Mouse (Mus musculus): ENCODE results near the gene Bbs2. TPM values are rescaled to one million over a fixed set of nuclear protein-coding genes. Genes with fewer than 3 reads are reported as not detected.

The Bbs2 gene
- polyA plus RNA-seq, 1 experiment from 2014 or later, result 12.2 TPM

- Histone ChIP-seq H3K27ac (ENCODE audit: low read depth) (no peak overlapping the region), H3K4me1 (replicated peaks; ENCODE audit: control insufficient read depth, insufficient read depth, low read length) (no peaks in the 10 kb centered on the region), H3K9ac (ENCODE audit: low read length) (no peak overlapping the region), H3K36me3 (ENCODE audit: control insufficient read depth, insufficient read depth, low read length) (no peaks in the 10 kb centered on the region), H3K4me3 (ENCODE audit: low read depth, low read length) (no peak overlapping the region), H3K9me3 (ENCODE audit: control insufficient read depth, low read length) (no peaks in the 10 kb centered on the region), H3K27me3 (replicated peaks; ENCODE audit: control insufficient read depth, insufficient read depth, low read length) (no peaks in the 10 kb centered on the region), H3K4me2 (ENCODE audit: low read length) (no peak overlapping the region)
- no peak for DNase-seq (ENCODE audit: low spot score)
- ATAC-seq (replicated peaks; ENCODE audit: low FRiP score, low TSS enrichment, low read depth), result no peak
- WGBS, result 82% methylated on average over 9 of the region's 9 CpGs
These were observed 10.8 kb downstream of the Bbs2 start for GRCm38 (mm10) chr8:94087964-94088363.

GRCm38 (mm10) chr8:94076461-94077192 is 22.1 kb downstream of the Bbs2 start:
- Histone ChIP-seq H3K4me3 (ENCODE audit: low read depth, low read length) (no peak overlapping the region), H3K4me2 (ENCODE audit: low read length) (no peak overlapping the region), H3K27me3 (replicated peaks; ENCODE audit: control insufficient read depth, insufficient read depth, low read length) (no peaks in the 10 kb centered on the region), H3K4me1 (replicated peaks; ENCODE audit: control insufficient read depth, insufficient read depth, low read length) (no peaks in the 10 kb centered on the region), H3K36me3 (ENCODE audit: control insufficient read depth, insufficient read depth, low read length) (peaks cover 5% of the 10 kb centered on the region), H3K9ac (ENCODE audit: low read length) (no peak overlapping the region), H3K9me3 (ENCODE audit: control insufficient read depth, low read length) (no peaks in the 10 kb centered on the region), H3K27ac (ENCODE audit: low read depth) (no peak overlapping the region)
- 84% methylated on average over 12 of the region's 12 CpGs for WGBS
- ATAC-seq (replicated peaks; ENCODE audit: low FRiP score, low TSS enrichment, low read depth) (no peak), DNase-seq (ENCODE audit: low spot score) (no peak)

DNA sequence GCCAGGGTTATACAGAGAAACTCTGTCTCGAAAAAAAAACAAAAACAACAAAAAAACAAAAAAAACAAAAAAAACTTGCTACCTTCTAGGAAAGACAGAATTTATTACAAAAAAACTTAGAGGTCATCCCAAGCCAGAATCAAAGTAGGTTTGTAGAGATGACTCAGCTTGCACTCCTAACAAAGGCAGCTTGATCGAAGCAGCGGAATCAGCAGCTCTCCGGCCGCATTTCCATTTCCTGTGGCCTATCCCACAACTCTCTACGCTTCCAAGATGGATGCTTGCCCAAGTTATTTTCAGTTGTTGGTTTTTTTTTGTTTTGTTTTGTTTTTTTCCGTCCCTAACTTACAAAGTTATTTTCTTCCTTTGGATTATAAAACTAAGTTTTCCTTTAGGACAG is 29.9 kb downstream of the Bbs2 start:
- no peak for ATAC-seq (replicated peaks; ENCODE audit: low FRiP score, low TSS enrichment, low read depth)
- Histone ChIP-seq H3K9ac (ENCODE audit: low read length) (no peak overlapping the region), H3K36me3 (ENCODE audit: control insufficient read depth, insufficient read depth, low read length) (peaks cover 16% of the 10 kb centered on the region), H3K9me3 (ENCODE audit: control insufficient read depth, low read length) (no peaks in the 10 kb centered on the region), H3K27ac (ENCODE audit: low read depth) (no peak overlapping the region), H3K4me3 (ENCODE audit: low read depth, low read length) (no peak overlapping the region), H3K4me2 (ENCODE audit: low read length) (no peak overlapping the region), H3K27me3 (replicated peaks; ENCODE audit: control insufficient read depth, insufficient read depth, low read length) (no peaks in the 10 kb centered on the region), H3K4me1 (replicated peaks; ENCODE audit: control insufficient read depth, insufficient read depth, low read length) (no peaks in the 10 kb centered on the region)
- WGBS, result 94% methylated on average over 7 of the region's 7 CpGs
- DNase-seq (ENCODE audit: low spot score), result no peak

DNA sequence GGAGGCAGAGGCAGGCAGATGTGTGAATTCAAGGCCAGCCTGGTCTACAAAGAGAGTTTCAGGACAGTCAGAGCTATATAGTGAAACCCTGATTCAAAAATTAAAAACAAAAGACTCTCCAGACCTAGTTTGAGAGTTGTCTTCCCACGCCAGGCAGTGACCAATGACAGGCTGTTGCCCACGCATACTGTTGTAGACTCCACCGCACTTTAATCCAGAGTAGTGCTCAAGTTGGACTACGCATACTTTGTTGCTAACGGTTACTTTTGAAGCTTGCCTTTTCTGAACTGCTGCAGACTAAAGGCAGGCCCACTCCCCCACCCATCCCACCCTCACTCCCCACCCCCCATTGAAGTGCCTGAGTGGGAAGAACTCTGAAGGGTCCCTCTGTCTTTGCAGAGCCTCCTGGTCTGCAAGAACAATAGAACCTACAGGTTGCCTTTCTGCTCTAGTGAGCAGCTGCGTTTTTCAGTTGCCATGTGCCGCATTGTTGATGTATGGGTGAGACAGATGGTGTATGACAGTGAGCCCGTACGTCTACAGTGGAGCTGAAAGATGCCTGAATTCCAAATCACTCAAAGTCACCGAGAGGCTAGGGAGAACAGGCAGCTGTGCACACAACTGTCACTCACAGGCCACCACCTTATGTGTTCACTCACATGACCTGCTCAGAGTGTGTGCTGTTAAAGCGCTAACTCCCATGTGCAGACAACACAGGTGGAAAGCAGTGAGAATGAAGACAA is 32.4 kb downstream of the Bbs2 start:
- no peaks in the 10 kb centered on the region for H3K9me3 ChIP-seq (ENCODE audit: control insufficient read depth, low read length)
- no peak for DNase-seq (ENCODE audit: low spot score)
- H3K36me3 ChIP-seq (ENCODE audit: control insufficient read depth, insufficient read depth, low read length), result peaks cover 29% of the 10 kb centered on the region
- WGBS, result 82% methylated on average over 11 of the region's 11 CpGs
- no peak overlapping the region for H3K27ac ChIP-seq (ENCODE audit: low read depth)
- no peak overlapping the region for H3K4me2 ChIP-seq (ENCODE audit: low read length)
- no peak for ATAC-seq (replicated peaks; ENCODE audit: low FRiP score, low TSS enrichment, low read depth)
- no peak overlapping the region for H3K9ac ChIP-seq (ENCODE audit: low read length)
- H3K27me3 ChIP-seq (replicated peaks; ENCODE audit: control insufficient read depth, insufficient read depth, low read length), result no peaks in the 10 kb centered on the region
- no peaks in the 10 kb centered on the region for H3K4me1 ChIP-seq (replicated peaks; ENCODE audit: control insufficient read depth, insufficient read depth, low read length)
- no peak overlapping the region for H3K4me3 ChIP-seq (ENCODE audit: low read depth, low read length)

- no peak overlapping the region for H3K4me3 ChIP-seq (ENCODE audit: low read depth, low read length)
- no peaks in the 10 kb centered on the region for H3K9me3 ChIP-seq (ENCODE audit: control insufficient read depth, low read length)
- H3K27ac ChIP-seq (ENCODE audit: low read depth), result no peak overlapping the region
- peaks cover 49% of the 10 kb centered on the region for H3K36me3 ChIP-seq (ENCODE audit: control insufficient read depth, insufficient read depth, low read length)
- no peaks in the 10 kb centered on the region for H3K4me1 ChIP-seq (replicated peaks; ENCODE audit: control insufficient read depth, insufficient read depth, low read length)
- WGBS, result 57% methylated on average over 6 of the region's 6 CpGs
- no peak overlapping the region for H3K9ac ChIP-seq (ENCODE audit: low read length)
- no peaks in the 10 kb centered on the region for H3K27me3 ChIP-seq (replicated peaks; ENCODE audit: control insufficient read depth, insufficient read depth, low read length)
- H3K4me2 ChIP-seq (ENCODE audit: low read length), result no peak overlapping the region
- ATAC-seq (replicated peaks; ENCODE audit: low FRiP score, low TSS enrichment, low read depth) (no peak), DNase-seq (ENCODE audit: low spot score) (peak; percentile 75)
These were observed 41.4 kb downstream of the Bbs2 start for GRCm38 (mm10) chr8:94057157-94057854.

DNA sequence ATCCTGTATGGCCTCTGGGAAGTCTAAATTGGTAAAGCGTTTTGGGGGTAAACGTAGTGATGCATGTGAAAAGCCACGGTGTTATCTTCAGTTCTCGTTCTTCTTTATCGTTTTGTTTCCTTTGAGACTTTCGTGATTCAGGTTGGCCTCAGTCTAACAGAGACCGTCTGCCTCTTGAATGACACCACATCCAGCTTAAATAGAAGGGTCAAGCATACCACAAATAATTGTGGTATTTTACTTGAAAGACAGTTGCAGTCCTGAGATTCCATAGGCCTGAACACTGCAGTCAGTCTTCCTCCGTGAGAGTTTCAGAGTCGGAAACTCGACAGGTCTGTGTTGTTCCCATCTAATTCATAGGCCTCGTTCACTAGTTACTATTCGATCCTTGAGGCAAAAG is 46.0 kb downstream of the Bbs2 start:
- Histone ChIP-seq H3K9ac (ENCODE audit: low read length) (no peak overlapping the region), H3K27ac (ENCODE audit: low read depth) (no peak overlapping the region), H3K4me1 (replicated peaks; ENCODE audit: control insufficient read depth, insufficient read depth, low read length) (no peaks in the 10 kb centered on the region), H3K4me3 (ENCODE audit: low read depth, low read length) (no peak overlapping the region), H3K36me3 (ENCODE audit: control insufficient read depth, insufficient read depth, low read length) (peaks cover 48% of the 10 kb centered on the region), H3K9me3 (ENCODE audit: control insufficient read depth, low read length) (no peaks in the 10 kb centered on the region), H3K27me3 (replicated peaks; ENCODE audit: control insufficient read depth, insufficient read depth, low read length) (no peaks in the 10 kb centered on the region), H3K4me2 (ENCODE audit: low read length) (no peak overlapping the region)
- WGBS, result 92% methylated on average over 12 of the region's 12 CpGs
- DNase-seq (ENCODE audit: low spot score) (no peak), ATAC-seq (replicated peaks; ENCODE audit: low FRiP score, low TSS enrichment, low read depth) (no peak)

GRCm38 (mm10) chr8:94047845-94048244 is 50.9 kb downstream of the Bbs2 start:
- WGBS, result 77% methylated on average over 2 of the region's 2 CpGs
- Histone ChIP-seq H3K27ac (ENCODE audit: low read depth) (no peak overlapping the region), H3K4me1 (replicated peaks; ENCODE audit: control insufficient read depth, insufficient read depth, low read length) (no peaks in the 10 kb centered on the region), H3K4me2 (ENCODE audit: low read length) (no peak overlapping the region), H3K36me3 (ENCODE audit: control insufficient read depth, insufficient read depth, low read length) (peaks cover 15% of the 10 kb centered on the region), H3K9ac (ENCODE audit: low read length) (no peak overlapping the region), H3K9me3 (ENCODE audit: control insufficient read depth, low read length) (no peaks in the 10 kb centered on the region), H3K4me3 (ENCODE audit: low read depth, low read length) (no peak overlapping the region), H3K27me3 (replicated peaks; ENCODE audit: control insufficient read depth, insufficient read depth, low read length) (no peaks in the 10 kb centered on the region)
- ATAC-seq (replicated peaks; ENCODE audit: low FRiP score, low TSS enrichment, low read depth) (no peak), DNase-seq (ENCODE audit: low spot score) (no peak)

GRCm38 (mm10) chr8:94037806-94038205 is 60.9 kb downstream of the Bbs2 start:
- Histone ChIP-seq H3K4me1 (replicated peaks; ENCODE audit: control insufficient read depth, insufficient read depth, low read length) (peaks cover 15% of the 10 kb centered on the region), H3K36me3 (ENCODE audit: control insufficient read depth, insufficient read depth, low read length) (peaks cover 12% of the 10 kb centered on the region; the same call in 1 of the 2 replicates), H3K9me3 (ENCODE audit: control insufficient read depth, low read length) (no peaks in the 10 kb centered on the region), H3K4me3 (ENCODE audit: low read depth, low read length) (peak overlapping the region; percentile 70), H3K9ac (ENCODE audit: low read length) (peak overlapping the region; percentile 54), H3K27ac (ENCODE audit: low read depth) (no peak overlapping the region), H3K27me3 (replicated peaks; ENCODE audit: control insufficient read depth, insufficient read depth, low read length) (no peaks in the 10 kb centered on the region), H3K4me2 (ENCODE audit: low read length) (peak overlapping the region; percentile 79)
- no peak for ATAC-seq (replicated peaks; ENCODE audit: low FRiP score, low TSS enrichment, low read depth)
- DNase-seq (ENCODE audit: low spot score), result peak; percentile 55
- WGBS, result 4% methylated on average over 15 of the region's 15 CpGs

All from intestine, embryonic 14.5 days (tissue).